Mouse (Mus musculus): ENCODE measurements around the gene Rapgef2. TPM values are rescaled to one million over a fixed set of nuclear protein-coding genes. Genes with fewer than 3 reads are reported as not detected.

Rapgef2 gene
- polyA plus RNA-seq, 2 experiments: 1.2 TPM

DNA sequence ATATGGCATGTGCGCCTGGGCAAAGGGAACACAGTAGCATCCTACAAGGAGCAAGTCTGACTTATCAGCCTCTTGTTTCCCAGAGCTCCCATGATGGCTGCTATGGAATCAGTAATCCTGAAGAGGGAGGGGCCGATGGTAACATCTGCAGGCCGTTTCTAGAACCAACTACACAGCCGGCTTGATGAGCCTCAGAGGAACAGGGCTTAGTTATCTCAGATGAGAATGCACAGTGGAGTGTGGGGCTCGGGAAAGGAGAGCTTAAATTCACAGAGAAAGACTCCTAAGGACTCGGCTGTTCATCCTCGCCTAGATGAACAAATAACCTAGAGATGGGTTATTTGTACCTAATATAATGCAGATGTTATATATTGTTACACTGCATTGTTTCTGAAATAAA is 164.9 kb downstream of the Rapgef2 start:
- H3K4me3 ChIP-seq (ENCODE audit: insufficient read depth in 1 of 2, low read depth in 2 of 2, low read length in 2 of 2): no peak overlapping the region
- no peaks in the 10 kb centered on the region for H3K9me3 ChIP-seq (ENCODE audit: control insufficient read depth, low read length)
- no peak overlapping the region for H3K27ac ChIP-seq
- no peaks in the 10 kb centered on the region for H3K36me3 ChIP-seq (replicated peaks; ENCODE audit: control insufficient read depth, insufficient read depth, low read depth)
- DNase-seq (ENCODE audit: low read depth in 3 of 3, low spot score in 3 of 3) (no peak), ATAC-seq (ENCODE audit: insufficient read depth) (no peak)
- TF ChIP-seq CTCF (IDR thresholded peaks at IDR 0.05; ENCODE audit: low read depth): no peak
- no peak for TF ChIP-seq EP300 (IDR thresholded peaks at IDR 0.05; ENCODE audit: low read depth)
- no peak overlapping the region for H3K9ac ChIP-seq (replicated peaks)
- no peaks in the 10 kb centered on the region for H3K4me1 ChIP-seq (replicated peaks; ENCODE audit: control insufficient read depth in 2 of 2, insufficient read depth in 2 of 2, low read length in 1 of 2)
- 60% methylated on average over 7 of the region's 7 CpGs for WGBS (ENCODE audit: insufficient replicate concordance)
- no peaks in the 10 kb centered on the region for H3K27me3 ChIP-seq (ENCODE audit: control insufficient read depth, insufficient read depth, low read length)
- H3K4me2 ChIP-seq (ENCODE audit: low read depth): no peak overlapping the region

DNA sequence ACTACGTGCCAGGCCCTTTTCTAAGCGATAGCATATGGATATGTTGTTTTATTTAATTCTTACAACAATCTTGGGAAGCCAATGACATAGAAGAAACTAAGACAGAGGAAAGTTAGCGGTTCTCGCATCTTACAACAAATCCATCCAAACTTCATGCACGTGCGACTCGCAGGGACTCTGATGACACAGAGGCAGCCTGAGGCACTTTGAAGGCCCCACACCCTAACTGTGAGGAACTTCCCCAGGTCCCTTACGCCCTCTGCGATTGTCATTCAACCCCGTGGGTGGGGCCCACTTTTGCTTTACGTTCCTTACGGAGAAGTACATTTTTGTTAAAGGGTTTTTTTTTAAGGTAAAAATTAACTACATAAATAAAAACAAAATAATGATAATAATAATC is 166.3 kb downstream of the Rapgef2 start:
- Histone ChIP-seq H3K27ac (no peak overlapping the region), H3K36me3 (replicated peaks; ENCODE audit: control insufficient read depth, insufficient read depth, low read depth) (no peaks in the 10 kb centered on the region), H3K4me3 (ENCODE audit: insufficient read depth in 1 of 2, low read depth in 2 of 2, low read length in 2 of 2) (no peak overlapping the region), H3K4me2 (ENCODE audit: low read depth) (no peak overlapping the region), H3K4me1 (replicated peaks; ENCODE audit: control insufficient read depth in 2 of 2, insufficient read depth in 2 of 2, low read length in 1 of 2) (no peaks in the 10 kb centered on the region), H3K9me3 (ENCODE audit: control insufficient read depth, low read length) (no peaks in the 10 kb centered on the region), H3K9ac (replicated peaks) (no peak overlapping the region), H3K27me3 (ENCODE audit: control insufficient read depth, insufficient read depth, low read length) (no peaks in the 10 kb centered on the region)
- TF ChIP-seq CTCF (IDR thresholded peaks at IDR 0.05; ENCODE audit: low read depth): no peak
- DNase-seq (ENCODE audit: low read depth in 3 of 3, low spot score in 3 of 3): no peak
- ATAC-seq (ENCODE audit: insufficient read depth): no peak
- WGBS (ENCODE audit: insufficient replicate concordance): 76% methylated on average over 12 of the region's 12 CpGs

- H3K9ac ChIP-seq (replicated peaks): no peak overlapping the region
- no peak for ATAC-seq (ENCODE audit: insufficient read depth)
- H3K9me3 ChIP-seq (ENCODE audit: control insufficient read depth, low read length): no peaks in the 10 kb centered on the region
- peak in 1 of 3 experiments; percentile 6 for DNase-seq (ENCODE audit: low read depth in 3 of 3, low spot score in 3 of 3)
- no peaks in the 10 kb centered on the region for H3K4me1 ChIP-seq (replicated peaks; ENCODE audit: control insufficient read depth in 2 of 2, insufficient read depth in 2 of 2, low read length in 1 of 2)
- no peaks in the 10 kb centered on the region for H3K27me3 ChIP-seq (ENCODE audit: control insufficient read depth, insufficient read depth, low read length)
- TF ChIP-seq EP300 (IDR thresholded peaks at IDR 0.05; ENCODE audit: low read depth) (no peak), CTCF (IDR thresholded peaks at IDR 0.05; ENCODE audit: low read depth) (peak; percentile 75)
- no peak overlapping the region for H3K4me3 ChIP-seq (ENCODE audit: insufficient read depth in 1 of 2, low read depth in 2 of 2, low read length in 2 of 2)
- no peak overlapping the region for H3K4me2 ChIP-seq (ENCODE audit: low read depth)
- no peaks in the 10 kb centered on the region for H3K36me3 ChIP-seq (replicated peaks; ENCODE audit: control insufficient read depth, insufficient read depth, low read depth)
- WGBS (ENCODE audit: insufficient replicate concordance): 63% methylated on average over 6 of the region's 6 CpGs
- no peak overlapping the region for H3K27ac ChIP-seq
Observed at GRCm38 (mm10) chr3:79110153-79110552, 176.2 kb downstream of the Rapgef2 start.

- no peaks in the 10 kb centered on the region for H3K9me3 ChIP-seq (ENCODE audit: control insufficient read depth, low read length)
- WGBS (ENCODE audit: insufficient replicate concordance): 66% methylated on average over 6 of the region's 6 CpGs
- H3K27me3 ChIP-seq (ENCODE audit: control insufficient read depth, insufficient read depth, low read length): no peaks in the 10 kb centered on the region
- no peak overlapping the region for H3K4me3 ChIP-seq (ENCODE audit: insufficient read depth in 1 of 2, low read depth in 2 of 2, low read length in 2 of 2)
- no peaks in the 10 kb centered on the region for H3K36me3 ChIP-seq (replicated peaks; ENCODE audit: control insufficient read depth, insufficient read depth, low read depth)
- no peak for ATAC-seq (ENCODE audit: insufficient read depth)
- no peak overlapping the region for H3K9ac ChIP-seq (replicated peaks)
- TF ChIP-seq EP300 (IDR thresholded peaks at IDR 0.05; ENCODE audit: low read depth): no peak
- no peak for TF ChIP-seq CTCF (IDR thresholded peaks at IDR 0.05; ENCODE audit: low read depth)
- no peak for DNase-seq (ENCODE audit: low read depth in 3 of 3, low spot score in 3 of 3)
- no peaks in the 10 kb centered on the region for H3K4me1 ChIP-seq (replicated peaks; ENCODE audit: control insufficient read depth in 2 of 2, insufficient read depth in 2 of 2, low read length in 1 of 2)
- H3K4me2 ChIP-seq (ENCODE audit: low read depth): no peak overlapping the region
- no peak overlapping the region for H3K27ac ChIP-seq
Observed at GRCm38 (mm10) chr3:79108246-79108645, 178.1 kb downstream of the Rapgef2 start.

DNA sequence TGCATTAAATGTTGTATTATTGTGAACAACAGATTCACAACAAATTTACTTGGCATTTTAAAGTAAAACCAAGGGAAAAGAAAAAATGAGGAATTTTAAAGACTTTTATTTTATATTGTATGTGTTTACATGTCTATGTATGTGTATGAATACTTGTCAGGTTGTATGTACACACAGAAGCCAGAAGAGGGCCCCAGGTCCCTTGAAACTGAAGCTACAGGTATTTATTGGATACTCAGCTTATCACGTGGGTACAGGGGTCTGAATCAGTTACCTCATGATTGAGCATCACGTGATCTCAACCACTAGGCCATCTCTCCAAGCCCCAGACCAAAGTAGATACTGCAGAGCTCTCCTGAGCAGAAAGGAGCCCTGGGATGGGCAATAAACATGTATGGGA is 180.0 kb downstream of the Rapgef2 start:
- 66% methylated on average over 2 of the region's 2 CpGs for WGBS (ENCODE audit: insufficient replicate concordance)
- H3K4me3 ChIP-seq (ENCODE audit: insufficient read depth in 1 of 2, low read depth in 2 of 2, low read length in 2 of 2): no peak overlapping the region
- DNase-seq (ENCODE audit: low read depth in 3 of 3, low spot score in 3 of 3) (no peak), ATAC-seq (ENCODE audit: insufficient read depth) (no peak)
- no peak overlapping the region for H3K4me2 ChIP-seq (ENCODE audit: low read depth)
- TF ChIP-seq CTCF (IDR thresholded peaks at IDR 0.05; ENCODE audit: low read depth) (no peak), EP300 (IDR thresholded peaks at IDR 0.05; ENCODE audit: low read depth) (no peak)
- H3K4me1 ChIP-seq (replicated peaks; ENCODE audit: control insufficient read depth in 2 of 2, insufficient read depth in 2 of 2, low read length in 1 of 2): no peaks in the 10 kb centered on the region
- no peak overlapping the region for H3K9ac ChIP-seq (replicated peaks)
- H3K9me3 ChIP-seq (ENCODE audit: control insufficient read depth, low read length): no peaks in the 10 kb centered on the region
- no peak overlapping the region for H3K27ac ChIP-seq
- no peaks in the 10 kb centered on the region for H3K27me3 ChIP-seq (ENCODE audit: control insufficient read depth, insufficient read depth, low read length)
- H3K36me3 ChIP-seq (replicated peaks; ENCODE audit: control insufficient read depth, insufficient read depth, low read depth): no peaks in the 10 kb centered on the region

Measured in liver, embryonic 14.5 days (tissue).